Mouse (Mus musculus) intestine, postnatal 0 days (tissue): ENCODE measurements around the gene Pabpc1l. TPM values are rescaled to one million over a fixed set of nuclear protein-coding genes. Genes with fewer than 3 reads are reported as not detected.

Experiments
- ATAC-seq: fragments of 200-750 bp; cut with Nextera tagmentation; 2 replicates; pipeline ENCODE4 v1.8.0; 2017; ENCODE audit warnings: mild to moderate bottlenecking, moderate TSS enrichment, moderate library complexity
- H3K27ac ChIP-seq: fragments of 300-500 bp; sonication (generic); 2 replicates; pipeline ENCODE4 v1.5.1; 2014; ENCODE audit warnings: mild to moderate bottlenecking, low read depth, low read length, moderate library complexity
- H3K27me3 ChIP-seq: fragments of 300-500 bp; sonication (generic); replicated peaks from 2 replicates; pipeline ENCODE4 v1.6.1; 2014; ENCODE audit warnings: low read length, mixed read lengths; ENCODE audit not compliant: control insufficient read depth, insufficient read depth
- H3K36me3 ChIP-seq: fragments of 300-500 bp; sonication (generic); 2 replicates; pipeline ENCODE4 v1.6.1; 2014; ENCODE audit warnings: mild to moderate bottlenecking, moderate library complexity; ENCODE audit not compliant: control insufficient read depth, insufficient read depth
- H3K4me1 ChIP-seq: fragments of 300-500 bp; sonication (generic); replicated peaks from 2 replicates; pipeline ENCODE4 v1.6.1; 2014; ENCODE audit warnings: antibody characterized with exemption, low read length, mixed read lengths; ENCODE audit not compliant: control insufficient read depth, insufficient read depth
- H3K4me2 ChIP-seq: fragments of 300-500 bp; sonication (generic); replicated peaks from 2 replicates; pipeline ENCODE4 v1.6.1; 2014; ENCODE audit warnings: low read depth, mild to moderate bottlenecking, moderate library complexity
- H3K4me3 ChIP-seq: fragments of 300-500 bp; sonication (generic); 2 replicates; pipeline ENCODE4 v1.5.1; 2014; ENCODE audit warnings: low read depth, low read length
- H3K9ac ChIP-seq: fragments of 300-500 bp; sonication (generic); 2 replicates; pipeline ENCODE4 v1.6.1; 2014; ENCODE audit warnings: mild to moderate bottlenecking, low read depth, low read length
- H3K9me3 ChIP-seq: fragments of 300-500 bp; sonication (generic); 2 replicates; pipeline ENCODE4 v1.6.1; 2016; ENCODE audit warnings: mixed run types; ENCODE audit not compliant: control insufficient read depth
- CTCF ChIP-seq: sonication (generic); IDR thresholded peaks from 2 replicates; pipeline ENCODE4 v1.5.1; 2016; ENCODE audit warnings: low read depth, mild to moderate bottlenecking, control low read depth, antibody characterized with exemption, moderate library complexity
- whole genome bisulfite sequencing: fragments of 180-500 bp; shearing (Covaris S2); extraction: QIAGEN DNeasy Blood & Tissue Kit; methylation state at CpG from one replicate; pipeline ENCODE4 v1.1.7; 2014; 5-methylcytosine and 5-hydroxymethylcytosine counted together
- polyA plus RNA-seq: library from polyadenylated mRNA; unstranded; fragments of >200 nt; fragmentation: Nextera tagmentation; extraction: Ambion mirVana; gene quantifications from 2 replicates; pipeline ENCODE4 v1.2.1, GENCODE M21; 2015

Gene Pabpc1l
- polyA plus RNA-seq = 0.88 and 0.94 TPM in 2 replicates

DNA sequence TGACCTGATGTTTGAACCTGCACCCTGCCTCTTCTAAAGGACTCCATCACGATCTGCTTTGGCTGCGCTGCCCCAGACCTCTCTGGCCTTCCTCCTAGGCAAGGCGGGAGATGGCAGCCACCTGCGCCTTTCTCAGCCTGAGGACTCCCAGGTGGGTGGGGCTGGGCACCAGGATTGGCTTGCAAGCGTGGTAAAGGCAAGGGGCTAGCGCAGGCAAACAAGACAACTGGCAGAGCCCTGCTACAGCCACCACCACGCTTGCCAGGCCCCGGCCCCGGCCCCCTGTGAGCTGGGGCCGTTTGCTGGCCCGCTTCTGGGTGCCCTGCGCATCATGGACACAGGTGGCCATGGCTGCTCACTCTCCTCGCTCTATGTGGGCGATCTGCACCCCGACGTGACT lies at the start of gene Pabpc1l:
Pabpc1l (plus strand) TSS at position 301 of the 400 bp plus-strand sequence.
- no peak for ATAC-seq
- Histone ChIP-seq H3K4me1 (no peaks in the 10 kb centered on the region), H3K36me3 (no peaks in the 10 kb centered on the region), H3K4me3 (no peak within 1 kb of the TSS), H3K27me3 (no peaks in the 10 kb centered on the region), H3K27ac (no peak within 1 kb of the TSS), H3K9ac (no peak within 1 kb of the TSS), H3K9me3 (no peaks in the 10 kb centered on the region), H3K4me2 (no peak within 1 kb of the TSS)
- 73% methylated on average over 16 of the region's 16 CpGs for WGBS
- no peak for TF ChIP-seq CTCF

DNA sequence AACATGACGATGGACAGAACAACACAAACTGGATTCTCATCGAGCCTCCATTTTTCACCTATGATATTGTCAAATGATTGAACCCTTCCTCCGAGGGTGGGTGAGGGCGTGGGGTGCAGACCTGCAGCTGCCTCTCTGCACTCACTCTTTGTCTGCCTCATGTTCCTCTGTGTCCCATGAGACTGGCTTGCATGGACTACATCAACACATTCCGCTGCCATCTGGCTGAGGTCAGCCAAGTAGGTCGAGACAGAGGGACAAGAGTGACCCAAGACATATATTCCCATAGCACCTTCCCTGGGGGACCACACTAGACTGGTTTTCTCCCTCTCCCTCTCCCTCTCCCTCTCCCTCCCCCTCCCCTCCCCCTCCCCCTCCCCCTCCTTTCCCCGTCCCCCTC lies 48.8 kb upstream of the Pabpc1l start:
- Histone ChIP-seq H3K4me1 (no peaks in the 10 kb centered on the region), H3K36me3 (no peaks in the 10 kb centered on the region), H3K4me2 (no peak overlapping the region), H3K27ac (no peak overlapping the region), H3K9me3 (no peaks in the 10 kb centered on the region), H3K4me3 (no peak overlapping the region), H3K9ac (no peak overlapping the region), H3K27me3 (no peaks in the 10 kb centered on the region)
- TF ChIP-seq CTCF = no peak
- 92% methylated on average over 6 of the region's 7 CpGs for WGBS
- no peak for ATAC-seq

DNA sequence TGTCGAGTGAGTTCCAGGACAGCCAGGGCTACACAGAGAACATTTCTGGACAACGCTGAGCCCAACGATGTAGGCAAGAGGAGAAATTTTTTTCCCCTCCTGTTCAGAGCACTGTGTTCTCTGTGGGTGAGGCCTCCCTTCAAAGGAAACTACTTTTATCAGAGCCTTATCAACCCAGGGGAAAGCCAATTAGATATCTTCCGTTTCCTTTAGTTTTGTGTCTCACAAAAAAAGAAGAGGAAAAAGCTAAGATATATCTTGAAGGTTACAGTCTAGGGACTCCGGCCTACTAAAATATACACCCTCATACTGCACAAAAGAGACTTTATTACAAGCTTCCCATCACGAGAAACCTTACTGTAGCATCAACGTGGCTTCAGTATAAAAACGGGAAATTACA lies 38.0 kb upstream of the Pabpc1l start:
- no peak for ATAC-seq
- Histone ChIP-seq H3K27me3 (no peaks in the 10 kb centered on the region), H3K9ac (no peak overlapping the region), H3K9me3 (no peaks in the 10 kb centered on the region), H3K4me3 (no peak overlapping the region), H3K27ac (no peak overlapping the region), H3K4me1 (no peaks in the 10 kb centered on the region), H3K4me2 (no peak overlapping the region), H3K36me3 (no peaks in the 10 kb centered on the region)
- no peak for TF ChIP-seq CTCF
- 63% methylated on average over 8 of the region's 8 CpGs for WGBS

DNA sequence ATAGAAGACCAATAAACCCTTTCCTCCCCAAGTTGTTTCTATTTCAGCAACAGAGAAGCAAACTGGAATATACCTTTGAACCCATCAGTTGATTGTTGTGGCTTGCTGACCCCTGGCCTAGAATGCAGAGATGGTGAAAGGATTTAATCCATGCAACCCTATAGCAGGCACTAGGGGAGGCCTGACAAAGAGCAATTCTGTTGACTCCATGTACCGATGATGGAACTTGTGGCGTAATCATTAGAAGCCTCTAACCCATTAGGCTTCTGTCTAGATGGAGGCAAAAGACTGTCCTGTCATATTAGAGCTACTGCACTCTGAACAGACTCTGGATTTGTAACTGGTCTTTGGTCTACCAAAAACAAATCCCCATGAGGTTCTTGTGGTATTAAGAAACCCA lies 32.4 kb upstream of the Pabpc1l start:
- no peak overlapping the region for H3K4me3 ChIP-seq
- TF ChIP-seq CTCF = no peak
- H3K4me1 ChIP-seq = 0 out of 2 replicates have a peak, but pooled peaks cover 4% of the 10 kb centered on the region
- no peaks in the 10 kb centered on the region for H3K27me3 ChIP-seq
- no peak for ATAC-seq
- WGBS = 98% methylated on average over 2 of the region's 2 CpGs
- H3K27ac ChIP-seq = no peak overlapping the region
- H3K36me3 ChIP-seq = no peaks in the 10 kb centered on the region; the same call in 1 of the 2 replicates
- no peak overlapping the region for H3K4me2 ChIP-seq
- H3K9me3 ChIP-seq = no peaks in the 10 kb centered on the region
- H3K9ac ChIP-seq = no peak overlapping the region

DNA sequence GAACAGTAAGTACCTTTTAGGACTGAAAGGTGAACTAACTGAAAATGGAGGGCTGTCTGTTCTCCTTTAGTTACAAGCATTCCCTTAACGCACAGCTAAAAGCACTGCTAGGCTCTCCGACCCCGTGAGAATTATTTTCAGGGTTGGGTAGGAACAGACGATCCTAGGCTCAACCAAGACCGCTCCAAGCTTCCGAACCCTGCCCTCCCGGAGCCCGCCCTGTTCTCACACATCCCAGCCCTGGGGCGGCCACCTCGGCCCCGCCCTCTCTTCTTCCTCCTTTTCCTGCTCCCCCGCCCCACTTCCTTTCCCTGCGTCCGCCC lies 30.6 kb upstream of the Pabpc1l start, which contains the start of gene Ywhab:
Ywhab (plus strand) TSS at position 307 of the 323 bp plus-strand sequence.
- no peak for TF ChIP-seq CTCF
- Histone ChIP-seq H3K27me3 (no peaks in the 10 kb centered on the region), H3K4me3 (peak within 1 kb of the TSS; percentile 98), H3K27ac (peak within 1 kb of the TSS; percentile 99), H3K9ac (peak within 1 kb of the TSS; percentile 97), H3K4me2 (peak within 1 kb of the TSS; percentile 78), H3K9me3 (no peaks in the 10 kb centered on the region), H3K36me3 (no peaks in the 10 kb centered on the region; the same call in 1 of the 2 replicates), H3K4me1 (0 out of 2 replicates have a peak, but pooled peaks cover 4% of the 10 kb centered on the region)
- no peak for ATAC-seq
- WGBS = under 1% methylated on average over 14 of the region's 14 CpGs

DNA sequence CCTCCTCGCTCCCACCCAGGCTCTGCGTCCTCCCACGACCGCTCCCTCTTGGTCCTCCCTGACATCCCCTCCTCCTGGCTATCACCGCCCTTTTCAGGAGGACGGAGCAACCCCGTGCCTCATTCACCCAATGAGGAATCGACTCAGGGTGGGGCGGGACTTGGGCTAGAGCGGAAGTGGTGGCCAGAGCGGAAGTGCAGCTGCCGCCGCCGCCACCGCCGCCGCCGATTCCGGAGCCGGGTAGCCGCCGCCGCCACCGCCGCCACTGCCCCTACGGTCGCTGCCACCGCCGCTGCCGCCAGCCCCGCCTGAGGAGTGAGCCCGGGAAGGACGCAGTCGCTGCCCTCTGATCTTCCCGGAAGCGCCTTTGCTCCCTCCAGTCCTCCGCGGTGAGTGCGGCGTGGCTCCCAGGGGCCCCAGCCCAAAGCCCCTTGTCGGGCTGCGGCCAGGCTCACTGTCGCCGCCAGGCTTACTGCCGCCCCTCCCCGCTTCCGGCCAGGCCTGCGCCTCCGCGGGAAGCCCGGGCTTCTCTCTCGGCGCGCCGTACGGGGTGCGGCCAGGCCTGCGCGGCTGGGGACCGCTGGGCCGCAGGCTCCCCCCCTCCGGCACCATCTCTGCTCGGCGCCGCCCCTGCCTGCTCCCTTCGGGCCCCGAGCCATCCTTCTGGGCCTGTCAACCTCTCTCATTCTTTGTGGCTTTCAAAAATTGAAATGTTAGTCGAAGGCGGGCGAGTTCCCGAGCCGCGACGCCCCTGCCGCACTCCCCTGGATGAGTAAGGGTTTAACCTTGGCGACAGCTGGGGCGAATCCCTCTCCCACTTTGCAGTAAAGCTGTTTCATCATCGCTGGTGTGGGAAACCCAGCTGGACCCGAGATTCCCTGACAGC lies 30.0 kb upstream of the Pabpc1l start:
- TF ChIP-seq CTCF = no peak
- under 1% methylated on average over 65 of the region's 79 CpGs for WGBS
- Histone ChIP-seq H3K27me3 (no peaks in the 10 kb centered on the region), H3K9ac (peak overlapping the region; percentile 97), H3K4me1 (0 out of 2 replicates have a peak, but pooled peaks cover 4% of the 10 kb centered on the region), H3K4me3 (peak overlapping the region; percentile 98), H3K9me3 (no peaks in the 10 kb centered on the region), H3K27ac (peak overlapping the region; percentile 99), H3K4me2 (peak overlapping the region; percentile 78), H3K36me3 (no peaks in the 10 kb centered on the region; the same call in 1 of the 2 replicates)
- peak; percentile 99 for ATAC-seq
